ENCODE assay signal across 8 mouse cellular contexts in genomic region chr1:180365180-180365810, GRCm38 (mm10). TPM values are rescaled to one million over a fixed set of nuclear protein-coding genes. Genes with fewer than 3 reads are reported as not detected.
DNase-seq lines count a peak whose midpoint lies in the region; ATAC-seq lines count a peak whose summit lies in the region.

No protein-coding gene starts in this region.

- H3K27ac ChIP-seq in intestine, embryonic 14.5 days (ENCODE audit: low read depth) = peak overlapping the region; percentile 85

- H3K4me2 ChIP-seq in intestine, embryonic 14.5 days (ENCODE audit: low read length) = peak overlapping the region; percentile 64

- intact Hi-C loops in left cerebral cortex, postnatal 14 days (cut with DNase I) = loop anchor here (5.0 kb wide), 1 partner anchor 33 kb away; the partner anchor contains the start of gene Itpkb

- H3K4me1 ChIP-seq in intestine, embryonic 14.5 days (replicated peaks; ENCODE audit: control insufficient read depth, insufficient read depth, low read length) = peaks cover 54% of the 10 kb centered on the region

- WGBS in intestine, embryonic 14.5 days = 2% methylated on average over 29 of the region's 29 CpGs

- no peaks in the 10 kb centered on the region for H3K36me3 ChIP-seq in intestine, embryonic 14.5 days (ENCODE audit: control insufficient read depth, insufficient read depth, low read length)

- H3K4me3 ChIP-seq in intestine, embryonic 14.5 days (ENCODE audit: low read depth, low read length) = peak overlapping the region; percentile 39

- H3K27me3 ChIP-seq in intestine, embryonic 14.5 days (replicated peaks; ENCODE audit: control insufficient read depth, insufficient read depth, low read length) = no peaks in the 10 kb centered on the region

- no peaks in the 10 kb centered on the region for H3K9me3 ChIP-seq in intestine, embryonic 14.5 days (ENCODE audit: control insufficient read depth, low read length)

- peak; percentile 96 for DNase-seq in adrenal gland, adult 2 months
- peak; percentile 96 for DNase-seq in embryo, embryonic 11 days
- DNase-seq in gastrocnemius, postnatal 25 days = peak; percentile 89
- peak; percentile 91 for DNase-seq in intestine, embryonic 14.5 days (ENCODE audit: low spot score)
- peak; percentile 93 for DNase-seq in left cerebral cortex, postnatal 14 days (ENCODE audit: low spot score in 2 of 2)
- DNase-seq in right cerebral cortex, postnatal 14 days = peak; percentile 91
- DNase-seq in urinary bladder, postnatal 25 days (ENCODE audit: low spot score) = peak; percentile 78

- H3K9ac ChIP-seq in intestine, embryonic 14.5 days (ENCODE audit: low read length) = peak overlapping the region; percentile 47

- peak; percentile 92 for ATAC-seq in intestine, embryonic 14.5 days (replicated peaks; ENCODE audit: low FRiP score, low TSS enrichment, low read depth)
- peak; percentile 95 for ATAC-seq in megakaryocyte-erythroid progenitor cell, adult 5-6 weeks (replicated peaks; ENCODE audit: low FRiP score, low TSS enrichment, poor library complexity, severe bottlenecking)

RNA-seq across cellular contexts. Expression of gene Itpkb, which starts 35.0 kb away (rescaled TPM):
- total RNA-seq in adrenal gland, adult 2 months (2021) = 10 to 100 TPM; 45.6 to 76.4 TPM
- 22.6 and 25.3 TPM in 2 replicates for polyA plus RNA-seq in adrenal gland, adult 2 months (2012; rRNA removed)
- total RNA-seq in gastrocnemius, postnatal 25 days (2021) = 10 to 100 TPM; 16.0 to 18.0 TPM
- polyA plus RNA-seq in intestine, embryonic 14.5 days (2014; fragmentation: Nextera tagmentation; extraction: Ambion mirVana) = 6.7 and 8.3 TPM in 2 replicates
- total RNA-seq in left cerebral cortex, postnatal 14 days (2021) = 10 to 100 TPM; 14.0 to 14.3 TPM
- 11.5 and 12.9 TPM in 2 replicates for total RNA-seq in megakaryocyte-erythroid progenitor cell, adult 5-6 weeks (2014; fragmentation: Nextera tagmentation)
- total RNA-seq in megakaryocyte-erythroid progenitor cell, adult 5-6 weeks (2017) = 6.1 and 6.3 TPM in 2 replicates

Comparison
In these comparisons a context has a peak if more than half of its experiments do, and no peak if none do; other contexts are left out.
1. Peak in every context shown above with its lines: DNase-seq, ATAC-seq, H3K4me3 ChIP-seq and H3K27ac ChIP-seq.